Mouse (Mus musculus): Measurements from ENCODE around the gene Filip1l. TPM values are rescaled to one million over a fixed set of nuclear protein-coding genes. Genes with fewer than 3 reads are reported as not detected.
A peak's percentile ranks its signal among the peaks of the same experiment; 100 is the strongest.

The Filip1l gene
- total RNA-seq, 2 experiments from 2014 or later = 40.8 to 45.8 TPM

DNA sequence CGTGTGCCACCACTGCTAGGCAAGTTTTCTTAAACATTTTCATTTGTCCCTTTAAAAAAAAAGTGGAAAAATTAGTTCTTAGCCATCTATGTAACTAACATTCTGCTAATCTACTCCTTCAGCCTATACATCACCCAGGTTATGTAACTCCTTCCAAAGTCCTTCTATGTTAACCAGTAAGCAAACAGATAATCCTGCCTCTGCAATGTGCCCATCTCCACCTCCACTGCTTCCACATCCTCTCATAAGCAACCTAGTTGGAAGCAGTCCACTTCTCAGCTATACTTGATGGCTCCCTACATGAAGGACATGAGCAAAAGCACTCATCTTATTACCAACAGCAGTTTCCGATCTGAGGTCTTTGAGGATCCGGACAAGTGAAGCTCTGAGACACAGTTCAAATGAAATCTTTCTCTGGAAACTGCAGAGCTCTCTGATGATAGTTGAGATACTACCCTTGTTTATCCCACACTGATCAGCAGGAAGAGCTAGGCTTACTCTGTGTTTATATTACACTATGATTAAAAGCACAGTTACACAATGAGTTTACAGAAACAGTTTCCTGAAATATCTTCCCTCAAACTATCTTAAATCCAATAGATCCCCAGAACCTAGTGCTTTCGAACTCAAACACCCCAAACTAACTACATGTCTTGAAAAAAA is 244.5 kb downstream of the Filip1l start:
- intact Hi-C loops (cut with DNase I) = loop anchor here (5.0 kb wide), 2 partner anchors 195 to 355 kb away; no protein-coding TSS in a partner anchor
- DNase-seq = no peak

DNA sequence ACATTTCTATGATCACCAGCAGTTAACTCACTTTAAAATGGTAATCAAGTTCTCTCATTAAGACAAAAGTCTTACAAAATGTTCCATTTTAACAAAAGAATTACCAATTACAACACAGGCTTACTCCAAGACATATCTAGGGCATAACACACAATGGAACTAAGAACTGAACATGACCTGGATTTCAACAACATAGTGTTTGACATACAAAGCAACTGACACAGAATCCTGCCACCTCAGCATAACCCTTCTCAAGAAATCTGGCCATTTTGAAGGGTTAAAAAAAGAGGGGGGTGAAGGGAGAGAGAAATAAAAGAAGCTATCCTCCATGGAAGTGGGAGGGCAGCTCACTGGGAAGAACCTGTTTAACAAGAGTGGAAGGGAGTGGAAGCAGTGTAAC is 248.1 kb downstream of the Filip1l start:
- intact Hi-C loops (cut with DNase I) = no loop called here

DNA sequence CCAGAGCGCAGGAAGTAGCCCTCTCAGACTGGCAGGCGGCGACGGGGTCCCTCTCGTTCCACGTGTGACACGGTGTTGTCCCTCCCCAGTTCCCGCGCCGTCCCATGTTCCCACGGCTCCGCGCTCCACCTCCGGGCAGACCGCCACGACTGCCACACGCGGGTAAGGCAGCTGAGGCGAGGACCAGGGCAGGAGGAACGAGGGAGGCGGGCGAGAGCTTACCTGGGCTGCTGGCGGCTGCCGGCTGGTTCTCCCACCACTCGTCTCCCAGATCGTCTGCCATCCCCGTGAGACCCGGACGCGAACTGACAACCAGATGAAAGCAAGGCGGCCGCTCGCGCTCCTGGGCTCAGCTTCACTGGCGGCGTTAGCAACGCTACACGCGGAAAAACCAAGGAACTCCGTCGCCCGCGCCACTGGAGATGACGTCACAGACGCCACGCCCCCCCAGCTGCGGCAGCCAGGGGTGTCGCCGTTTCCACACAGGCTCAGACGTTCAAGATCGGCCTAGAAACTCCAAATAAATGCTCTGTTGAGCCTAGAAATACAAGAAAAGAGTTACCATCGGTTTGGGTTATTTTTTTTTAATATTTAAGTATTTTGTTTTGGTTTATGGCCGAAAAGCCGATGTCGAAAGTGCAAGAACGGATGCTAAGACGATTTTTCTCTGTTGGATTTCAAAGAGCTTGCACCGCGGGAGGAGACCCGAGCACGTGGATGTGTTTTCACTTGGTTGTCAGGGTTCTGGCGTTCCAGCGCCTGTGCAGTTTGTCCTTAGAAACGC is 253.7 kb downstream of the Filip1l start, which contains the start of gene Cmss1:
Gene Cmss1, minus strand, starts transcription at position 421 of the 784 bp plus-strand sequence.
- intact Hi-C loops (cut with DNase I) = no loop called here
- DNase-seq = peak; percentile 84 to 88

More for the DNA sequence above, 248.1 kb downstream of the Filip1l start:
- no peak for DNase-seq

DNA sequence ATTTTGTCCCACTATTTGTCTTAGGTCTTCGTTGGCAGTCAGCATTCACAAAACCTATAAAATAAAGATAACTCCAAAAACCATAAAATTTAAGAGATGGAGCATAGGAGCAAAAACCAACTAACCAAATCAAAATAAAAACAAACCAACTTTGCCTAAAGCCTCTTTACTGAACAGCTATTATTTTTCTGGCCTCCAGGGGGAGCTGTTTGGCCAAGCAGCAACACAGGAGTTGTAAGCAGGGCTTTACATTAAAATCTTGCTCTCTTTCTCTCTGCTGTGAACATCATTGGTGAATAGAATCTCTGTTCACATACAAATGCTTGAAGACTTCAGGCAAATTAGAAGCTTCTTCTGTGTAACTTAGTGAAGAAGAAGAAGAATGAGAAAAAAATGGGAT is 258.9 kb downstream of the Filip1l start:
- intact Hi-C loops (cut with DNase I) = loop anchor here (5.0 kb wide), 1 partner anchor 671 kb away; no protein-coding TSS in a partner anchor
- DNase-seq = peak; percentile 19 to 59

Other genes with a start within 250 kb of the Filip1l start
- 10 to 100 TPM; 45.8 to 50.0 TPM for gene Tomm70a, start 231.4 kb upstream of the Filip1l start, total RNA-seq (2021)
- 10 to 100 TPM; 29.9 to 32.1 TPM for gene Nit2, start 185.8 kb upstream of the Filip1l start, total RNA-seq (2021)
- gene Tbc1d23, start 121.6 kb upstream of the Filip1l start, total RNA-seq (2021) = 10 to 100 TPM; 27.8 to 28.6 TPM
- not detected for gene Tmem30c, start 60.2 kb upstream of the Filip1l start, total RNA-seq (2021)